ENCODE assay signal across 8 mouse cellular contexts in the genomic region with DNA sequence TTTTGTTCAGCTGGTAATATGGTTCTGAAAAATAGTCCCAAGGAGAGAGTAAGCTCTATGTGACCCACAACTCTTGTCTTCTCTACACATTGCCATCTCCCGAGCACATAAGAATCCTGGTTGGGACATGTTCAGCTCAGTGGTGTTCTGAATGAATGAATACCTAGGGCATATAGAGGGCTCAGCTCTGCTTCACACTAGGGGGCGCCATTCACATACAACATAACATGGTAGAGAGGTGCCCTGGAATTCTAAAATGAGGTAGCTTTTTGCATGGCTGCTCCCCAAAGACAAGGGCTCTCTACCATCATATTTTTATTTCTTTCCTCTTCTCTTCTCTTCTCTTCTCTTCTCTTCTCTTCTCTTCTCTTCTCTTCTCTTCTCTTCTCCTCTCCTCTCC. TPM values are rescaled to one million over a fixed set of nuclear protein-coding genes. Genes with fewer than 3 reads are reported as not detected.
DNase-seq lines count a peak whose midpoint lies in the region; ATAC-seq and TF ChIP-seq lines count a peak whose summit lies in the region.
"Had no signal": no experiment of that assay in that cellular context is flagged by ENCODE, and none has a peak within 500 bp of the region (broad histone marks: within the 10 kb centered on the region; RNA-seq: fewer than 3 reads in every experiment).

No protein-coding gene starts in this region.

- H3K27ac ChIP-seq in MEL (ENCODE audit: control insufficient read depth, low read depth, low read length), result no peak overlapping the region
- no peak overlapping the region for H3K27ac ChIP-seq in bone marrow, adult 2 months (ENCODE audit: control insufficient read depth, insufficient read depth, low read depth, low read length, poor library complexity)
- no peak overlapping the region for H3K27ac ChIP-seq in embryonic fibroblast, embryonic 13.5 days (ENCODE audit: insufficient read depth, low read length)
- H3K27ac ChIP-seq: limb, embryonic 15.5 days had no signal

- peak; percentile 54 to 70 for ATAC-seq in hematopoietic stem cell, adult 5-6 weeks (replicated peaks in 1 of 2; ENCODE audit: insufficient read depth in 1 of 2, low FRiP score in 2 of 2, low TSS enrichment in 1 of 2, low read depth in 1 of 2, poor library complexity in 2 of 2, severe bottlenecking in 2 of 2)
- peak; percentile 45 for ATAC-seq in megakaryocyte, adult 5-6 weeks (ENCODE audit: poor library complexity, severe bottlenecking)

- no peaks in the 10 kb centered on the region for H3K9me3 ChIP-seq in MEL (replicated peaks; ENCODE audit: insufficient read depth, low read length)
- H3K9me3 ChIP-seq: limb, embryonic 15.5 days had no signal

- no peak for TF ChIP-seq POLR2A in MEL (IDR thresholded peaks at IDR 0.05; ENCODE audit: control insufficient read depth in 1 of 2, insufficient read depth in 1 of 2, low read depth in 1 of 2, low read length in 2 of 2, poor library complexity in 1 of 2)
- TF ChIP-seq POLR2A in bone marrow, adult 2 months (IDR thresholded peaks at IDR 0.05; ENCODE audit: borderline replicate concordance, control insufficient read depth, low read depth, low read length), result no peak
- no peak for TF ChIP-seq POLR2A in embryonic fibroblast, embryonic 13.5 days (IDR thresholded peaks at IDR 0.05; ENCODE audit: low read depth, low read length)

- TF ChIP-seq EP300 in MEL (IDR thresholded peaks at IDR 0.05; ENCODE audit: low read depth in 1 of 2, low read length in 2 of 2), result no peak

- H3K4me3 ChIP-seq in MEL (ENCODE audit: control insufficient read depth in 1 of 2, insufficient read depth in 1 of 2, low read depth in 2 of 2, low read length in 2 of 2), result peak overlapping the region in 1 of 2 experiments; percentile 85; a peak in 2 of 4 replicates
- no peak overlapping the region for H3K4me3 ChIP-seq in bone marrow, adult 2 months (replicated peaks; ENCODE audit: control insufficient read depth, low read depth, low read length)
- no peak overlapping the region for H3K4me3 ChIP-seq in embryonic fibroblast, embryonic 13.5 days (ENCODE audit: insufficient read depth, low read length)
- H3K4me3 ChIP-seq: limb, embryonic 15.5 days had no signal

- TF ChIP-seq CTCF in MEL (IDR thresholded peaks at IDR 0.05 in 2 of 3, conservative IDR thresholded peaks at IDR 0.05 in 1 of 3; ENCODE audit: control insufficient read depth in 1 of 3, insufficient read depth in 1 of 3, low read depth in 2 of 3, low read length in 3 of 3, poor library complexity in 1 of 3, severe bottlenecking in 1 of 3), result peak; percentile 67 to 87 (median 71)
- TF ChIP-seq CTCF in bone marrow, adult 2 months (IDR thresholded peaks at IDR 0.05; ENCODE audit: control insufficient read depth, insufficient read depth, low read length), result 0 out of 2 replicates have a peak, but pooled peaks have one; percentile 5
- 0 out of 2 replicates have a peak, but pooled peaks have one; percentile 5 for TF ChIP-seq CTCF in embryonic fibroblast, embryonic 13.5 days (IDR thresholded peaks at IDR 0.05; ENCODE audit: borderline replicate concordance, insufficient read depth, low read length)

- no peaks in the 10 kb centered on the region; a peak in 2 of 4 replicates for H3K4me1 ChIP-seq in MEL (ENCODE audit: control insufficient read depth in 1 of 2, insufficient read depth in 2 of 2, low read length in 2 of 2)
- no peaks in the 10 kb centered on the region; the same call in 1 of the 2 replicates for H3K4me1 ChIP-seq in bone marrow, adult 2 months (ENCODE audit: control insufficient read depth, insufficient read depth, low read length)
- no peaks in the 10 kb centered on the region; the same call in 1 of the 2 replicates for H3K4me1 ChIP-seq in embryonic fibroblast, embryonic 13.5 days (ENCODE audit: control insufficient read depth, insufficient read depth, low read length)

- WGBS in bone marrow, adult 2 months, result 29% methylated on average over 2 of the region's 2 CpGs

- H3K9ac ChIP-seq in MEL (ENCODE audit: control insufficient read depth, low read depth, low read length, poor library complexity, severe bottlenecking), result no peak overlapping the region
- H3K9ac ChIP-seq: limb, embryonic 15.5 days had no signal

- H3K36me3 ChIP-seq in MEL (ENCODE audit: control insufficient read depth in 1 of 2, insufficient read depth in 2 of 2, low read length in 2 of 2), result peaks cover 0 to 6% of the 10 kb centered on the region in 2 experiments; a peak in 2 of 4 replicates
- H3K36me3 ChIP-seq: limb, embryonic 15.5 days had no signal

- DNase-seq in MEL (ENCODE audit: low read depth, low spot score), result peak; percentile 79
- peak; percentile 75 for DNase-seq in layer of hippocampus, postnatal 10 days (ENCODE audit: low spot score in 2 of 2)
- DNase-seq in spleen, postnatal 36 days (ENCODE audit: low spot score in 2 of 2), result peak; percentile 11 to 15

- H3K79me2 ChIP-seq in MEL (ENCODE audit: control insufficient read depth, insufficient read depth, low read length, poor library complexity), result no peaks in the 10 kb centered on the region

- TF ChIP-seq RAD21 in MEL (IDR thresholded peaks at IDR 0.05; ENCODE audit: low read depth, low read length), result peak; percentile 84

- H3K27me3 ChIP-seq in MEL (ENCODE audit: control insufficient read depth in 1 of 2, insufficient read depth in 2 of 2, low read length in 2 of 2), result no peaks in the 10 kb centered on the region
- H3K27me3 ChIP-seq: limb, embryonic 15.5 days had no signal

TF ChIP-seq in MEL, 35 proteins besides CTCF, POLR2A, EP300 and RAD21:
- peak; percentile 74 for TF ChIP-seq ZC3H11A (IDR thresholded peaks at IDR 0.05; ENCODE audit: low read depth, low read length)
- TF ChIP-seq SMC3 (IDR thresholded peaks at IDR 0.05; ENCODE audit: low read depth, low read length), result peak; percentile 78
- 0 out of 2 replicates have a peak, but pooled peaks have one; percentile 17 for TF ChIP-seq SIN3A (IDR thresholded peaks at IDR 0.05; ENCODE audit: low read length)
- no peak for TF ChIP-seq ZMIZ1 (IDR thresholded peaks at IDR 0.05; ENCODE audit: low read depth, low read length)

RNA-seq across cellular contexts. Expression of a gene that starts 2.2 kb away (rescaled TPM):
- total RNA-seq in MEL (2012; rRNA removed), result 0.04 TPM in 1 of 2 replicates, not detected in the other
- polyA plus RNA-seq in MEL (2012; ENCODE audit: insufficient read depth in 1 of 2, insufficient read length in 2 of 2, low read depth in 1 of 2, low replicate concordance in 2 of 2, missing spikeins in 1 of 2), result under 1 TPM in 1 of 2 experiments, not detected in 1; 0.03 TPM
- 1.1 and 2.1 TPM in 2 replicates for polyA plus RNA-seq in bone marrow, adult 2 months (2011; ENCODE audit: insufficient read depth, insufficient read length, low replicate concordance, missing spikeins)
- polyA plus RNA-seq in embryonic fibroblast, embryonic 13.5 days (2011; ENCODE audit: insufficient read length, low read depth, missing spikeins), result 2.0 and 2.1 TPM in 2 replicates
- total RNA-seq in hematopoietic stem cell, adult 5-6 weeks (2017), result 8.3 and 9.2 TPM in 2 replicates
- 10 to 100 TPM; 45.7 to 59.3 TPM for total RNA-seq in layer of hippocampus, postnatal 10 days (2021)
- 0.80 and 0.98 TPM in 2 replicates for total RNA-seq in megakaryocyte, adult 5-6 weeks (2015)
- total RNA-seq in megakaryocyte, adult 5-6 weeks (2017), result 1.0 and 1.2 TPM in 2 replicates

Comparison
In these comparisons a context has a peak if more than half of its experiments do, and no peak if none do; other contexts are left out.
1. DNase-seq: peak in every context shown above with its lines; median percentile 79 in MEL; 75 in layer of hippocampus, postnatal 10 days; 13 in spleen, postnatal 36 days.
2. CTCF ChIP-seq: peak in every context shown above with its lines; median percentile 71 in MEL; 5 in bone marrow, adult 2 months; 5 in embryonic fibroblast, embryonic 13.5 days.